Mouse (Mus musculus): ENCODE data around the gene Tmem102.

Gene Tmem102

GRCm38 (mm10) chr11:69804972-69805909 lies at the start of gene Tmem102:
Tmem102 (minus strand) TSS chr11:69805624.
- DNase-seq: no peak

GRCm38 (mm10) chr11:69854680-69855079 lies 49.3 kb upstream of the Tmem102 start:
- DNase-seq: no peak

GRCm38 (mm10) chr11:69853994-69854393 lies 48.6 kb upstream of the Tmem102 start:
- no peak for DNase-seq

- peak; percentile 54 for DNase-seq
Measured at GRCm38 (mm10) chr11:69850754-69851153, 45.3 kb upstream of the Tmem102 start.

GRCm38 (mm10) chr11:69849884-69850283 lies 44.5 kb upstream of the Tmem102 start:
- DNase-seq: no peak

GRCm38 (mm10) chr11:69849128-69849527 lies 43.7 kb upstream of the Tmem102 start:
- no peak for DNase-seq

- no peak for DNase-seq
Measured at GRCm38 (mm10) chr11:69848021-69848420, 42.6 kb upstream of the Tmem102 start.

- DNase-seq: no peak
Measured at GRCm38 (mm10) chr11:69846738-69847688, 41.6 kb upstream of the Tmem102 start.

GRCm38 (mm10) chr11:69846198-69846680 lies 40.8 kb upstream of the Tmem102 start, which contains the start of gene Plscr3:
Plscr3 (plus strand) TSS chr11:69846376.
- DNase-seq: peak; percentile 96

GRCm38 (mm10) chr11:69838714-69839104 lies 33.3 kb upstream of the Tmem102 start:
- DNase-seq: no peak

GRCm38 (mm10) chr11:69837952-69838713 lies 32.7 kb upstream of the Tmem102 start, which contains the start of gene Tmem256:
Tmem256 (plus strand) TSS chr11:69838514.
- DNase-seq: peak; percentile 91

GRCm38 (mm10) chr11:69837604-69837951 lies 32.2 kb upstream of the Tmem102 start, which contains the start of gene Nlgn2:
Nlgn2 (minus strand) TSS chr11:69837784.
- DNase-seq: no peak

GRCm38 (mm10) chr11:69836703-69837576 lies 31.5 kb upstream of the Tmem102 start:
- no peak for DNase-seq

- no peak for DNase-seq
Measured at GRCm38 (mm10) chr11:69835966-69836335, 30.5 kb upstream of the Tmem102 start.

- no peak for DNase-seq
Measured at GRCm38 (mm10) chr11:69835326-69835965, 30.0 kb upstream of the Tmem102 start.

- peak; percentile 68 for DNase-seq
Measured at GRCm38 (mm10) chr11:69834001-69834549, 28.7 kb upstream of the Tmem102 start.

- DNase-seq: no peak
Measured at GRCm38 (mm10) chr11:69833554-69833953, 28.1 kb upstream of the Tmem102 start.

GRCm38 (mm10) chr11:69828832-69829231 lies 23.4 kb upstream of the Tmem102 start:
- DNase-seq: no peak

GRCm38 (mm10) chr11:69823456-69823855 lies 18.0 kb upstream of the Tmem102 start:
- DNase-seq: no peak

- DNase-seq: no peak
Measured at GRCm38 (mm10) chr11:69822080-69822479, 16.7 kb upstream of the Tmem102 start, which contains the start of gene Spem1. Spem1 (minus strand) TSS chr11:69822180.

Data from thymus, postnatal 25 days (tissue).